Mouse (Mus musculus) ES-CJ7 (cell line): ENCODE results near the gene 1700029I15Rik.
"Not testable (repeated sequence)": the region's sequence is repeated elsewhere in the genome, so short reads cannot be mapped to it uniquely, and the experiment has no call there.

Source experiments
- DNase-seq: peaks from one replicate; pipeline ENCODE4 v3.0.0; 2011; ENCODE audit warnings: low read depth, low spot score

Gene 1700029I15Rik

GRCm38 (mm10) chr2:92391703-92392317 is 9.5 kb downstream of the 1700029I15Rik start:
- peak; percentile 53 for DNase-seq

GRCm38 (mm10) chr2:92392318-92393264 is 10.3 kb downstream of the 1700029I15Rik start:
- DNase-seq = peak; percentile 71

GRCm38 (mm10) chr2:92395535-92395934 is 13.2 kb downstream of the 1700029I15Rik start:
- DNase-seq = no peak

- DNase-seq = no peak
Observed at GRCm38 (mm10) chr2:92397436-92397835, 15.1 kb downstream of the 1700029I15Rik start.

GRCm38 (mm10) chr2:92399877-92400276 is 17.5 kb downstream of the 1700029I15Rik start:
- DNase-seq = not testable (repeated sequence)

- DNase-seq = no peak
Observed at GRCm38 (mm10) chr2:92400682-92401081, 18.3 kb downstream of the 1700029I15Rik start.

- DNase-seq = peak; percentile 28
Observed at GRCm38 (mm10) chr2:92401091-92401561, 18.8 kb downstream of the 1700029I15Rik start, which contains the start of gene Mapk8ip1. Mapk8ip1 (minus strand) TSS chr2:92401263.

GRCm38 (mm10) chr2:92402591-92403326 is 20.4 kb downstream of the 1700029I15Rik start:
- DNase-seq = no peak

- DNase-seq = no peak
Observed at GRCm38 (mm10) chr2:92403776-92404319, 21.5 kb downstream of the 1700029I15Rik start.

- no peak for DNase-seq
Observed at GRCm38 (mm10) chr2:92404737-92405136, 22.4 kb downstream of the 1700029I15Rik start.

GRCm38 (mm10) chr2:92405687-92406086 is 23.3 kb downstream of the 1700029I15Rik start:
- DNase-seq = no peak

- DNase-seq = no peak
Observed at GRCm38 (mm10) chr2:92408309-92409045, 26.1 kb downstream of the 1700029I15Rik start.

GRCm38 (mm10) chr2:92411705-92412104 is 29.4 kb downstream of the 1700029I15Rik start:
- DNase-seq = no peak

GRCm38 (mm10) chr2:92421723-92422387 is 39.5 kb downstream of the 1700029I15Rik start:
- DNase-seq = no peak

- no peak for DNase-seq
Observed at GRCm38 (mm10) chr2:92422388-92423135, 40.2 kb downstream of the 1700029I15Rik start.

- no peak for DNase-seq
Observed at GRCm38 (mm10) chr2:92423156-92423555, 40.8 kb downstream of the 1700029I15Rik start.

GRCm38 (mm10) chr2:92423702-92424461 is 41.5 kb downstream of the 1700029I15Rik start:
- peak; percentile 76 for DNase-seq

- peak; percentile 80 for DNase-seq
Observed at GRCm38 (mm10) chr2:92424462-92425308, 42.3 kb downstream of the 1700029I15Rik start.
